Comparison of ENCODE assay signal across 8 mouse cellular contexts in genomic region chr19:8713997-8714652, GRCm38 (mm10). TPM values are rescaled to one million over a fixed set of nuclear protein-coding genes. Genes with fewer than 3 reads are reported as not detected.
DNase-seq lines count a peak whose midpoint lies in the region; ATAC-seq lines count a peak whose summit lies in the region.

No protein-coding gene starts in this region.

- peaks cover 18% of the 10 kb centered on the region for H3K36me3 ChIP-seq in heart, embryonic 15.5 days
- H3K36me3 ChIP-seq in hindbrain, embryonic 13.5 days: peaks cover 25% of the 10 kb centered on the region
- H3K36me3 ChIP-seq in midbrain, embryonic 12.5 days: peaks cover 26% of the 10 kb centered on the region

- H3K27ac ChIP-seq in heart, embryonic 15.5 days: peak overlapping the region; percentile 88
- peak overlapping the region; percentile 92 for H3K27ac ChIP-seq in hindbrain, embryonic 13.5 days
- peak overlapping the region; percentile 86 for H3K27ac ChIP-seq in midbrain, embryonic 12.5 days (replicated peaks)

- peak overlapping the region; percentile 66 for H3K4me3 ChIP-seq in heart, embryonic 15.5 days
- peak overlapping the region; percentile 75 for H3K4me3 ChIP-seq in hindbrain, embryonic 13.5 days
- H3K4me3 ChIP-seq in midbrain, embryonic 12.5 days: peak overlapping the region; percentile 61

- H3K27me3 ChIP-seq in heart, embryonic 15.5 days: no peaks in the 10 kb centered on the region
- H3K27me3 ChIP-seq in hindbrain, embryonic 13.5 days: no peaks in the 10 kb centered on the region
- H3K27me3 ChIP-seq in midbrain, embryonic 12.5 days: no peaks in the 10 kb centered on the region

- H3K4me1 ChIP-seq in heart, embryonic 15.5 days (replicated peaks): peaks cover 40% of the 10 kb centered on the region
- H3K4me1 ChIP-seq in hindbrain, embryonic 13.5 days (replicated peaks): peaks cover 37% of the 10 kb centered on the region
- H3K4me1 ChIP-seq in midbrain, embryonic 12.5 days: peaks cover 26% of the 10 kb centered on the region

- 6% methylated on average over 13 of the region's 13 CpGs for WGBS in heart, embryonic 15.5 days
- 7% methylated on average over 13 of the region's 13 CpGs for WGBS in hindbrain, embryonic 13.5 days
- 8% methylated on average over 13 of the region's 13 CpGs for WGBS in midbrain, embryonic 12.5 days

- peak overlapping the region; percentile 79 for H3K9ac ChIP-seq in heart, embryonic 15.5 days
- H3K9ac ChIP-seq in hindbrain, embryonic 13.5 days: peak overlapping the region; percentile 92
- peak overlapping the region; percentile 78 for H3K9ac ChIP-seq in midbrain, embryonic 12.5 days (replicated peaks)

- peak overlapping the region; percentile 77 for H3K4me2 ChIP-seq in heart, embryonic 15.5 days
- H3K4me2 ChIP-seq in hindbrain, embryonic 13.5 days: peak overlapping the region; percentile 72
- peak overlapping the region; percentile 73 for H3K4me2 ChIP-seq in midbrain, embryonic 12.5 days (replicated peaks)

- H3K9me3 ChIP-seq in heart, embryonic 15.5 days (replicated peaks): no peaks in the 10 kb centered on the region
- no peaks in the 10 kb centered on the region for H3K9me3 ChIP-seq in hindbrain, embryonic 13.5 days
- H3K9me3 ChIP-seq in midbrain, embryonic 12.5 days: no peaks in the 10 kb centered on the region

- peak; percentile 19; the same call in 1 of the 2 replicates for ATAC-seq in heart, embryonic 15.5 days (replicated peaks; ENCODE audit: insufficient number of reproducible peaks, insufficient read depth, low FRiP score, low read depth)
- no peak for ATAC-seq in hindbrain, embryonic 13.5 days (ENCODE audit: low FRiP score)
- peak; percentile 35 for ATAC-seq in midbrain, embryonic 12.5 days (ENCODE audit: low FRiP score, low read depth)

- no peak for DNase-seq in heart, adult 9 months (ENCODE audit: low spot score in 2 of 2)
- peak; percentile 93 for DNase-seq in Muller cell, postnatal 12 days (ENCODE audit: inconsistent ontology term)
- DNase-seq in retina, postnatal 1 day: no peak
- no peak for DNase-seq in cerebellum, adult 11-12 months
- no peak for DNase-seq in frontal cortex, adult 2 months (ENCODE audit: extremely low spot score in 1 of 2, low spot score in 1 of 2)

RNA-seq across cellular contexts. Expression of gene Slc3a2, which starts 9.0 kb away (rescaled TPM):
- 59.4 and 71.5 TPM in 2 replicates for polyA plus RNA-seq in heart, embryonic 15.5 days (2015; fragmentation: Nextera tagmentation; extraction: Ambion mirVana)
- polyA plus RNA-seq in hindbrain, embryonic 13.5 days (2015; fragmentation: Nextera tagmentation; extraction: Ambion mirVana): 153 and 163 TPM in 2 replicates
- polyA plus RNA-seq in midbrain, embryonic 12.5 days (2016; fragmentation: Nextera tagmentation; extraction: Ambion mirVana): 138 and 150 TPM in 2 replicates
- 183 and 188 TPM in 2 replicates for polyA plus RNA-seq in frontal cortex, adult 2 months (2012; rRNA removed)

RNA-seq across cellular contexts. Expression of gene Wdr74, which starts 21.5 kb away (rescaled TPM):
- polyA plus RNA-seq in heart, embryonic 15.5 days (2015; fragmentation: Nextera tagmentation; extraction: Ambion mirVana): 42.8 and 59.3 TPM in 2 replicates
- polyA plus RNA-seq in hindbrain, embryonic 13.5 days (2015; fragmentation: Nextera tagmentation; extraction: Ambion mirVana): 82.6 and 89.9 TPM in 2 replicates
- polyA plus RNA-seq in midbrain, embryonic 12.5 days (2016; fragmentation: Nextera tagmentation; extraction: Ambion mirVana): 78.5 and 80.7 TPM in 2 replicates
- 48.9 and 49.2 TPM in 2 replicates for polyA plus RNA-seq in frontal cortex, adult 2 months (2012; rRNA removed)

RNA-seq across cellular contexts. Expression of gene 1700092M07Rik, which starts 26.4 kb away (rescaled TPM):
- polyA plus RNA-seq in heart, embryonic 15.5 days (2015; fragmentation: Nextera tagmentation; extraction: Ambion mirVana): 0.69 and 1.9 TPM in 2 replicates
- 1.9 and 3.0 TPM in 2 replicates for polyA plus RNA-seq in hindbrain, embryonic 13.5 days (2015; fragmentation: Nextera tagmentation; extraction: Ambion mirVana)
- 3.3 and 4.5 TPM in 2 replicates for polyA plus RNA-seq in midbrain, embryonic 12.5 days (2016; fragmentation: Nextera tagmentation; extraction: Ambion mirVana)
- polyA plus RNA-seq in frontal cortex, adult 2 months (2012; rRNA removed): 0.34 and 0.92 TPM in 2 replicates

RNA-seq across cellular contexts. Expression of gene Stx5a, which starts 27.1 kb away (rescaled TPM):
- 81.0 and 92.0 TPM in 2 replicates for polyA plus RNA-seq in heart, embryonic 15.5 days (2015; fragmentation: Nextera tagmentation; extraction: Ambion mirVana)
- polyA plus RNA-seq in hindbrain, embryonic 13.5 days (2015; fragmentation: Nextera tagmentation; extraction: Ambion mirVana): 120 and 128 TPM in 2 replicates
- 121 and 127 TPM in 2 replicates for polyA plus RNA-seq in midbrain, embryonic 12.5 days (2016; fragmentation: Nextera tagmentation; extraction: Ambion mirVana)
- 111 and 130 TPM in 2 replicates for polyA plus RNA-seq in frontal cortex, adult 2 months (2012; rRNA removed)

RNA-seq across cellular contexts. Expression of gene Nxf1, which starts 42.7 kb away (rescaled TPM):
- polyA plus RNA-seq in heart, embryonic 15.5 days (2015; fragmentation: Nextera tagmentation; extraction: Ambion mirVana): 100 and 132 TPM in 2 replicates
- polyA plus RNA-seq in hindbrain, embryonic 13.5 days (2015; fragmentation: Nextera tagmentation; extraction: Ambion mirVana): 168 and 170 TPM in 2 replicates
- polyA plus RNA-seq in midbrain, embryonic 12.5 days (2016; fragmentation: Nextera tagmentation; extraction: Ambion mirVana): 210 and 224 TPM in 2 replicates
- 128 and 139 TPM in 2 replicates for polyA plus RNA-seq in frontal cortex, adult 2 months (2012; rRNA removed)
